Mouse (Mus musculus) kidney, embryonic 14.5 days (tissue): ENCODE data around the gene Gm3250. TPM values are rescaled to one million over a fixed set of nuclear protein-coding genes. Genes with fewer than 3 reads are reported as not detected.

Experiments
- polyA plus RNA-seq: library from polyadenylated mRNA; unstranded; fragments of >200 nt; fragmentation: Nextera tagmentation; extraction: Ambion mirVana; gene quantifications from 2 replicates; pipeline ENCODE4 v1.2.1, GENCODE M21; 2014

Gene Gm3250
- polyA plus RNA-seq, 1 experiment from 2014 or later, result not detected

Other genes starting within 250 kb of the Gm3250 start
- gene Pttg1ip, start 200.8 kb downstream of the Gm3250 start, polyA plus RNA-seq, result 104 and 144 TPM in 2 replicates
- 253 and 294 TPM in 2 replicates for gene Sumo3, start 176.4 kb downstream of the Gm3250 start, polyA plus RNA-seq
- gene Gm49325, start 176.3 kb downstream of the Gm3250 start, polyA plus RNA-seq, result 1.2 and 1.8 TPM in 2 replicates
- 41.3 and 51.8 TPM in 2 replicates for gene Ube2g2, start 160.3 kb downstream of the Gm3250 start, polyA plus RNA-seq
- 0.41 and 0.74 TPM in 2 replicates for gene Tspear, start 96.0 kb downstream of the Gm3250 start, polyA plus RNA-seq
- gene Gm19402, start 91.8 kb downstream of the Gm3250 start, polyA plus RNA-seq, result not detected in 2 replicates
- gene Gm9508, start 85.3 kb downstream of the Gm3250 start, polyA plus RNA-seq, result not detected in 2 replicates
- not detected in 2 replicates for gene Gm10272, start 75.9 kb downstream of the Gm3250 start, polyA plus RNA-seq
- not detected in 2 replicates for gene Gm10024, start 71.1 kb downstream of the Gm3250 start, polyA plus RNA-seq
- not detected in 2 replicates for gene Gm10142, start 66.7 kb downstream of the Gm3250 start, polyA plus RNA-seq
- not detected in 2 replicates for gene Krtap12-1, start 61.9 kb downstream of the Gm3250 start, polyA plus RNA-seq
- not detected in 2 replicates for gene Gm10100, start 56.1 kb downstream of the Gm3250 start, polyA plus RNA-seq
- gene Gm18596, start 39.9 kb downstream of the Gm3250 start, polyA plus RNA-seq, result not detected in 2 replicates
- not detected in 2 replicates for gene Gm9736, start 31.2 kb downstream of the Gm3250 start, polyA plus RNA-seq
- gene Gm3233, start 22.9 kb downstream of the Gm3250 start, polyA plus RNA-seq, result not detected in 2 replicates
- not detected in 2 replicates for gene Gm3238, start 11.2 kb downstream of the Gm3250 start, polyA plus RNA-seq
- not detected in 2 replicates for gene Gm7138, start 5.6 kb downstream of the Gm3250 start, polyA plus RNA-seq
- gene Gm7137, start 5.7 kb upstream of the Gm3250 start, polyA plus RNA-seq, result not detected in 2 replicates
- gene Gm9639, start 12.5 kb upstream of the Gm3250 start, polyA plus RNA-seq, result not detected in 2 replicates
- gene Gm19668, start 16.6 kb upstream of the Gm3250 start, polyA plus RNA-seq, result not detected in 2 replicates
- gene Gm9507, start 29.3 kb upstream of the Gm3250 start, polyA plus RNA-seq, result not detected in 2 replicates
- not detected in 2 replicates for gene Gm2696, start 32.1 kb upstream of the Gm3250 start, polyA plus RNA-seq
- not detected in 2 replicates for gene Krtap10-4, start 44.6 kb upstream of the Gm3250 start, polyA plus RNA-seq
- not detected in 2 replicates for gene Krtap10-10, start 53.4 kb upstream of the Gm3250 start, polyA plus RNA-seq
- not detected in 2 replicates for gene Gm36176, start 64.3 kb upstream of the Gm3250 start, polyA plus RNA-seq
- not detected in 2 replicates for gene Gm10318, start 70.3 kb upstream of the Gm3250 start, polyA plus RNA-seq
- not detected in 2 replicates for gene Gm3285, start 79.4 kb upstream of the Gm3250 start, polyA plus RNA-seq
- 2.2 and 3.3 TPM in 2 replicates for gene Lrrc3, start 120.0 kb upstream of the Gm3250 start, polyA plus RNA-seq
- 0.27 and 0.54 TPM in 2 replicates for gene Trpm2, start 188.0 kb upstream of the Gm3250 start, polyA plus RNA-seq
- gene 1810043G02Rik, start 196.0 kb upstream of the Gm3250 start, polyA plus RNA-seq, result 26.4 and 35.8 TPM in 2 replicates
- 91.2 and 118 TPM in 2 replicates for gene Pfkl, start 227.5 kb upstream of the Gm3250 start, polyA plus RNA-seq